In the genomic region with DNA sequence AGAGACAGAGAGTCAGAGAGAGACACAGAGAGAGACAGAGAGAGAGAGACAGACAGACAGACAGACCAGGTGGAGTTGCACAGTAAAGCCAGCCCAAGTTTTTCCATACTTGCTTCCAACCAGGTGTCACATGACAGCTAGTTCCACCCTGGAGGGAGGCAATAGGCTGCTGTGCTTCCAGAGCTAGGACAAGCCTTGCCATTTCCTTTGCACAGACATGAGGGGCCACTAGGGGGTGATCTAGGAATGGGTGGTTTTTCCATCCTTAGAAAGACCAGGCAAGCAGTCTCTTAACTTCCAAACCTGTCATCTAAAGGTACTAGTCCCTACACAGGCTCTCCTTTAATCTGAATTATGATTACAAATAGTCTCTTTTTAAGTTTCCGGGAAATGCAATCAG, we compare ENCODE assay signal across 9 mouse cellular contexts.
DNase-seq lines count a peak whose midpoint lies in the region; ATAC-seq and TF ChIP-seq lines count a peak whose summit lies in the region.
"Had no signal": no experiment of that assay in that cellular context is flagged by ENCODE, and none has a peak within 500 bp of the region (broad histone marks: within the 10 kb centered on the region; RNA-seq: fewer than 3 reads in every experiment).

No protein-coding gene starts in this region.

- POLR2A ChIA-PET in Patski (lab: Charles Lee) = no interaction called here

- in situ Hi-C loops in Patski (cut with MboI; ENCODE audit: low pct_unique_long_range_greater_than_20kb) = loop anchor here (5.0 kb wide), 1 partner anchor 266 kb away; no protein-coding TSS in a partner anchor

- no peaks in the 10 kb centered on the region for H3K27me3 ChIP-seq in Patski
- H3K27me3 ChIP-seq: heart, embryonic 13.5 days had no signal

- ATAC-seq in Patski = peak; percentile 73
- ATAC-seq in frontal cortex, adult (ENCODE audit: low TSS enrichment) = peak; percentile 76

- H3K27ac ChIP-seq in layer of hippocampus, adult 2 months = no peak overlapping the region

- peak; percentile 43 for DNase-seq in Patski (ENCODE audit: low read depth, low spot score)
- DNase-seq in cerebellum, adult 8-10 months = peak; percentile 14
- peak; percentile 90 for DNase-seq in heart, postnatal 4 days
- DNase-seq in layer of hippocampus, adult 2 months (ENCODE audit: low spot score in 2 of 2) = peak; percentile 76 to 87
- peak; percentile 89 for DNase-seq in lung, postnatal 10 days
- DNase-seq in right cerebral cortex, postnatal 10 days (ENCODE audit: low spot score in 2 of 2) = peak; percentile 78 to 83
- peak; percentile 73 for DNase-seq in yolk sac, embryonic 10.5 days (ENCODE audit: low spot score)

- H3K4me3 ChIP-seq in layer of hippocampus, adult 2 months = no peak overlapping the region
- H3K4me3 ChIP-seq: heart, embryonic 13.5 days had no signal

- CTCF ChIA-PET in Patski (lab: Charles Lee) = interaction anchor here (0.8 to 3.4 kb wide), 7 partner anchors 24 to 288 kb away, joined by 3 to 23 read pairs (median 3); no protein-coding TSS in a partner anchor

- peak; percentile 95 for TF ChIP-seq CTCF in Patski (IDR thresholded peaks at IDR 0.05)
- peak; percentile 95 for TF ChIP-seq CTCF in layer of hippocampus, adult 2 months (conservative IDR thresholded peaks at IDR 0.05)

Comparison
In these comparisons a context has a peak if more than half of its experiments do, and no peak if none do; other contexts are left out.
1. DNase-seq: peak in every context shown above with its lines; median percentile 90 in heart, postnatal 4 days; 89 in lung, postnatal 10 days; 82 in layer of hippocampus, adult 2 months; 80 in right cerebral cortex, postnatal 10 days; 73 in yolk sac, embryonic 10.5 days; 43 in Patski; 14 in cerebellum, adult 8-10 months.